Mouse (Mus musculus): ENCODE measurements at regions not wholly inside any gene's neighbourhood (a gene's known extent, or its start where the extent isn't known, plus 50 kb on each side); places are given as distances from the start of the nearest gene placed in this dataset.

- no peaks in the 10 kb centered on the region for H3K79me2 ChIP-seq (ENCODE audit: control insufficient read depth, insufficient read depth, low read length)
- H3K27me3 ChIP-seq (ENCODE audit: control insufficient read depth, insufficient read depth, low read length): peaks cover 6% of the 10 kb centered on the region; the same call in 1 of the 2 replicates
- H3K4me3 ChIP-seq (ENCODE audit: insufficient read depth, low read depth, low read length): no peak overlapping the region
- no peaks in the 10 kb centered on the region for H3K36me3 ChIP-seq (ENCODE audit: control insufficient read depth, insufficient read depth, low read length)
- no peak overlapping the region for H3K9ac ChIP-seq (ENCODE audit: low read depth, low read length)
- WGBS: 65% methylated on average over 3 of the region's 3 CpGs
- no peak overlapping the region for H3K27ac ChIP-seq (replicated peaks; ENCODE audit: insufficient read depth, low read depth, low read length)
- TF ChIP-seq POLR2A (IDR thresholded peaks at IDR 0.05; ENCODE audit: extremely low read depth, insufficient read depth, low read length) (no peak), CTCF (IDR thresholded peaks at IDR 0.05; ENCODE audit: low read depth, low read length) (no peak)
- DNase-seq (ENCODE audit: extremely low read depth, low read depth, low spot score): peak; percentile 7
- H3K4me1 ChIP-seq (ENCODE audit: control insufficient read depth, insufficient read depth, low read length): peaks cover 8% of the 10 kb centered on the region
These were observed 168.5 kb downstream of the Icos start for GRCm38 (mm10) chr1:61146222-61146723.

GRCm38 (mm10) chr1:61151742-61152141 is 174.0 kb downstream of the Icos start:
- Histone ChIP-seq H3K36me3 (ENCODE audit: control insufficient read depth, insufficient read depth, low read length) (no peaks in the 10 kb centered on the region), H3K79me2 (ENCODE audit: control insufficient read depth, insufficient read depth, low read length) (no peaks in the 10 kb centered on the region), H3K27ac (replicated peaks; ENCODE audit: insufficient read depth, low read depth, low read length) (no peak overlapping the region), H3K9ac (ENCODE audit: low read depth, low read length) (no peak overlapping the region), H3K27me3 (ENCODE audit: control insufficient read depth, insufficient read depth, low read length) (no peaks in the 10 kb centered on the region), H3K4me1 (ENCODE audit: control insufficient read depth, insufficient read depth, low read length) (no peaks in the 10 kb centered on the region), H3K4me3 (ENCODE audit: insufficient read depth, low read depth, low read length) (no peak overlapping the region)
- TF ChIP-seq CTCF (IDR thresholded peaks at IDR 0.05; ENCODE audit: low read depth, low read length) (no peak), POLR2A (IDR thresholded peaks at IDR 0.05; ENCODE audit: extremely low read depth, insufficient read depth, low read length) (no peak)
- DNase-seq (ENCODE audit: extremely low read depth, low read depth, low spot score): no peak
- WGBS: 68% methylated on average over 2 of the region's 2 CpGs

- Histone ChIP-seq H3K27ac (replicated peaks; ENCODE audit: insufficient read depth, low read depth, low read length) (no peak overlapping the region), H3K27me3 (ENCODE audit: control insufficient read depth, insufficient read depth, low read length) (no peaks in the 10 kb centered on the region), H3K4me1 (ENCODE audit: control insufficient read depth, insufficient read depth, low read length) (no peaks in the 10 kb centered on the region), H3K79me2 (ENCODE audit: control insufficient read depth, insufficient read depth, low read length) (no peaks in the 10 kb centered on the region), H3K9ac (ENCODE audit: low read depth, low read length) (no peak overlapping the region), H3K4me3 (ENCODE audit: insufficient read depth, low read depth, low read length) (no peak overlapping the region), H3K36me3 (ENCODE audit: control insufficient read depth, insufficient read depth, low read length) (no peaks in the 10 kb centered on the region)
- no peak for DNase-seq (ENCODE audit: extremely low read depth, low read depth, low spot score)
- no peak for TF ChIP-seq POLR2A (IDR thresholded peaks at IDR 0.05; ENCODE audit: extremely low read depth, insufficient read depth, low read length)
- TF ChIP-seq CTCF (IDR thresholded peaks at IDR 0.05; ENCODE audit: low read depth, low read length): no peak
- WGBS: 88% methylated on average over 5 of the region's 5 CpGs
These were observed 174.4 kb downstream of the Icos start for GRCm38 (mm10) chr1:61152157-61152556.

- WGBS: 92% methylated on average over 3 of the region's 3 CpGs
- Histone ChIP-seq H3K27me3 (ENCODE audit: control insufficient read depth, insufficient read depth, low read length) (no peaks in the 10 kb centered on the region), H3K4me1 (ENCODE audit: control insufficient read depth, insufficient read depth, low read length) (no peaks in the 10 kb centered on the region), H3K79me2 (ENCODE audit: control insufficient read depth, insufficient read depth, low read length) (no peaks in the 10 kb centered on the region), H3K4me3 (ENCODE audit: insufficient read depth, low read depth, low read length) (no peak overlapping the region), H3K9ac (ENCODE audit: low read depth, low read length) (no peak overlapping the region), H3K27ac (replicated peaks; ENCODE audit: insufficient read depth, low read depth, low read length) (no peak overlapping the region), H3K36me3 (ENCODE audit: control insufficient read depth, insufficient read depth, low read length) (no peaks in the 10 kb centered on the region)
- DNase-seq (ENCODE audit: extremely low read depth, low read depth, low spot score): no peak
- TF ChIP-seq CTCF (IDR thresholded peaks at IDR 0.05; ENCODE audit: low read depth, low read length): no peak
- no peak for TF ChIP-seq POLR2A (IDR thresholded peaks at IDR 0.05; ENCODE audit: extremely low read depth, insufficient read depth, low read length)
These were observed 176.5 kb downstream of the Icos start for GRCm38 (mm10) chr1:61154216-61154615.

- 57% methylated on average over 4 of the region's 4 CpGs for WGBS
- no peak overlapping the region for H3K4me3 ChIP-seq (ENCODE audit: insufficient read depth, low read depth, low read length)
- no peaks in the 10 kb centered on the region for H3K27me3 ChIP-seq (ENCODE audit: control insufficient read depth, insufficient read depth, low read length)
- no peaks in the 10 kb centered on the region for H3K36me3 ChIP-seq (ENCODE audit: control insufficient read depth, insufficient read depth, low read length)
- peak; percentile 7 for DNase-seq (ENCODE audit: extremely low read depth, low read depth, low spot score)
- H3K79me2 ChIP-seq (ENCODE audit: control insufficient read depth, insufficient read depth, low read length): no peaks in the 10 kb centered on the region
- H3K4me1 ChIP-seq (ENCODE audit: control insufficient read depth, insufficient read depth, low read length): no peaks in the 10 kb centered on the region
- no peak overlapping the region for H3K27ac ChIP-seq (replicated peaks; ENCODE audit: insufficient read depth, low read depth, low read length)
- TF ChIP-seq CTCF (IDR thresholded peaks at IDR 0.05; ENCODE audit: low read depth, low read length) (no peak), POLR2A (IDR thresholded peaks at IDR 0.05; ENCODE audit: extremely low read depth, insufficient read depth, low read length) (no peak)
- H3K9ac ChIP-seq (ENCODE audit: low read depth, low read length): no peak overlapping the region
These were observed 179.5 kb downstream of the Icos start for GRCm38 (mm10) chr1:61157271-61157670.

- DNase-seq (ENCODE audit: extremely low read depth, low read depth, low spot score): no peak
- H3K4me1 ChIP-seq (ENCODE audit: control insufficient read depth, insufficient read depth, low read length): no peaks in the 10 kb centered on the region
- H3K79me2 ChIP-seq (ENCODE audit: control insufficient read depth, insufficient read depth, low read length): no peaks in the 10 kb centered on the region
- WGBS: 81% methylated on average over 3 of the region's 3 CpGs
- TF ChIP-seq CTCF (IDR thresholded peaks at IDR 0.05; ENCODE audit: low read depth, low read length) (no peak), POLR2A (IDR thresholded peaks at IDR 0.05; ENCODE audit: extremely low read depth, insufficient read depth, low read length) (no peak)
- H3K27ac ChIP-seq (replicated peaks; ENCODE audit: insufficient read depth, low read depth, low read length): no peak overlapping the region
- H3K4me3 ChIP-seq (ENCODE audit: insufficient read depth, low read depth, low read length): no peak overlapping the region
- no peaks in the 10 kb centered on the region for H3K27me3 ChIP-seq (ENCODE audit: control insufficient read depth, insufficient read depth, low read length)
- no peak overlapping the region for H3K9ac ChIP-seq (ENCODE audit: low read depth, low read length)
- H3K36me3 ChIP-seq (ENCODE audit: control insufficient read depth, insufficient read depth, low read length): no peaks in the 10 kb centered on the region
These were observed 182.8 kb downstream of the Icos start for GRCm38 (mm10) chr1:61160505-61160904.

Data from liver, adult 2 months (tissue).